Mouse (Mus musculus) liver, embryonic 11.5 days (tissue): Measurements from ENCODE around the gene Srxn1. TPM values are rescaled to one million over a fixed set of nuclear protein-coding genes. Genes with fewer than 3 reads are reported as not detected.
A peak's percentile ranks its signal among the peaks of the same experiment; 100 is the strongest.
"Not testable (repeated sequence)": the region's sequence is repeated elsewhere in the genome, so short reads cannot be mapped to it uniquely, and the experiment has no call there.

Experiments used
- ATAC-seq: fragments of 200-750 bp; cut with Nextera tagmentation; replicated peaks from 2 replicates; pipeline ENCODE4 v1.8.0; 2017; ENCODE audit warnings: moderate number of reproducible peaks, mild to moderate bottlenecking, moderate TSS enrichment, moderate library complexity; ENCODE audit not compliant: low FRiP score
- DNase-seq: peaks from one replicate; pipeline ENCODE4 v3.0.0-alpha.2; 2017; ENCODE audit warnings: low spot score
- H3K27ac ChIP-seq: fragments of 300-500 bp; sonication (generic); 2 replicates; pipeline ENCODE4 v1.5.1; 2014; ENCODE audit warnings: mild to moderate bottlenecking, low read depth, low read length, control low read depth
- H3K27me3 ChIP-seq: fragments of 300-500 bp; sonication (generic); replicated peaks from 2 replicates; pipeline ENCODE4 v1.6.1; 2014; ENCODE audit warnings: low read length, mixed read lengths; ENCODE audit not compliant: control insufficient read depth, insufficient read depth
- H3K36me3 ChIP-seq: fragments of 300-500 bp; sonication (generic); 2 replicates; pipeline ENCODE4 v1.6.1; 2014; ENCODE audit warnings: mild to moderate bottlenecking, low read length, moderate library complexity, mixed read lengths; ENCODE audit not compliant: control insufficient read depth, insufficient read depth
- H3K4me1 ChIP-seq: fragments of 300-500 bp; sonication (generic); replicated peaks from 2 replicates; pipeline ENCODE4 v1.6.1; 2014; ENCODE audit warnings: low read length, mixed read lengths; ENCODE audit not compliant: control insufficient read depth, insufficient read depth
- H3K4me2 ChIP-seq: fragments of 300-500 bp; sonication (generic); 2 replicates; pipeline ENCODE4 v1.6.1; 2014; ENCODE audit warnings: mild to moderate bottlenecking, control low read depth, moderate library complexity
- H3K4me3 ChIP-seq: fragments of 300-500 bp; sonication (generic); 2 replicates; pipeline ENCODE4 v1.5.1; 2014; ENCODE audit warnings: low read depth, low read length, control low read depth
- H3K9ac ChIP-seq: fragments of 300-500 bp; sonication (generic); 2 replicates; pipeline ENCODE4 v1.6.1; 2014; ENCODE audit warnings: low read depth, low read length, control low read depth
- H3K9me3 ChIP-seq: fragments of 300-500 bp; sonication (generic); 2 replicates; pipeline ENCODE4 v1.6.1; 2016; ENCODE audit warnings: low read length, inconsistent platforms, mixed read lengths; ENCODE audit not compliant: control insufficient read depth
- WGBS: fragments of 180-500 bp; shearing (Covaris S2); extraction: QIAGEN DNeasy Blood & Tissue Kit; methylation state at CpG from one replicate; pipeline ENCODE4 v1.1.7; 2014; 5-methylcytosine and 5-hydroxymethylcytosine counted together
- polyA plus RNA-seq: library from polyadenylated mRNA; unstranded; fragments of >200 nt; fragmentation: Nextera tagmentation; extraction: Ambion mirVana; gene quantifications from 2 replicates; pipeline ENCODE4 v1.2.1, GENCODE M21; 2014

Gene Srxn1
- polyA plus RNA-seq = 9.5 and 12.0 TPM in 2 replicates

- H3K36me3 ChIP-seq = 0 out of 2 replicates have a peak, but pooled peaks cover 2% of the 10 kb centered on the region
- peaks cover 6% of the 10 kb centered on the region for H3K4me1 ChIP-seq
- peak within 1 kb of the TSS; percentile 86 for H3K4me2 ChIP-seq
- 2% methylated on average over 83 of the region's 84 CpGs for WGBS
- peak within 1 kb of the TSS; percentile 74 for H3K4me3 ChIP-seq
- peaks cover 10% of the 10 kb centered on the region; the same call in 1 of the 2 replicates for H3K27me3 ChIP-seq
- peak within 1 kb of the TSS; percentile 87 for H3K9ac ChIP-seq
- peak within 1 kb of the TSS; percentile 48 for H3K27ac ChIP-seq
- H3K9me3 ChIP-seq = no peaks in the 10 kb centered on the region
- peak; percentile 92 for ATAC-seq
- DNase-seq = peak; percentile 81
Measured at GRCm38 (mm10) chr2:152105318-152106224, at the start of gene Srxn1. Gene Srxn1 (plus strand): TSS chr2:152105516.

DNA sequence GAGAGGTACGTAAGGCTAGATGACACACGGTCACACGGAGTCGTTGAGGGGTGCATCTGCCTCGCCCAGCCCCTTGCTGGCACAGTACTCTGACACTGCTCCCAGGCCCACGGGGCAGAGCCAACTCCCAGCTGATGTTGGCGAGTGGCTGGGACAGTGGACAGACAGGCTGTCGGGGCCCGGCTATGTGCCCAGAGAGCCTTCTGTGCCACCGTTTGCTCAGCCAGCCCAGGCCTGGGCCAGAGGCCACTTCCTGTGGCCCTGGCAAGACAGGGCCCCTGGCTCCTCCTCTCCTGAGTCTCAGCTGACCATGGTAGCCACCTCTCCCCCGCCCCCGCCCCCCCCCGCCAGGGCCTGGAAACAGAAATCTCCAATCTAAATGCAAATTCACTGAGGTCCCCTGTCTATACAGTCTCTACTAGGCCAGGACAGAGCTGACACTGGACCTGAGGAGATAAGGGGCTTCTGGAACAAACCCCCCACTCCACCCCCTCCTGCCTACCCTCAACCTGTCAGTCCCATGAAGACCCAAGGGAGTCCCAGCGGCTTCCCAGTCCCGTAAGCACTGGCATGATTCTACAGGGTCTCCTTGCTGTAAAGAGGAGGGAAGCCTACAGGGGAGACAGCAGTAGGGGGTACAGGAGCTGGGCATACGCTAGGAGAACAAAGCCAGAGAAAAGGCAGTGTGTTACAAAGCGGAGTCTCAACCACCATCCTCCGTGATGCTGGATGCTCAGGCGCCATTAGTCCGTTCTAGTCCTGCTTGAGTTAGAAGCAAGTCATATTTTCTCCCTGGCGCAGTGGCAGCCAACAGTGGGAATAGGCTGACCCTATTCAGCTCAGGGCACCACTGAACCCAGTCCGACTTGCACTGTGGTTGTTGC lies 48.7 kb upstream of the Srxn1 start:
- H3K36me3 ChIP-seq = no peaks in the 10 kb centered on the region
- peaks cover 45% of the 10 kb centered on the region for H3K27me3 ChIP-seq
- H3K9ac ChIP-seq = no peak overlapping the region
- 63% methylated on average over 22 of the region's 22 CpGs for WGBS
- H3K4me1 ChIP-seq = no peaks in the 10 kb centered on the region; the same call in 1 of the 2 replicates
- H3K4me2 ChIP-seq = no peak overlapping the region
- DNase-seq (no peak), ATAC-seq (no peak)
- no peak overlapping the region for H3K4me3 ChIP-seq
- H3K9me3 ChIP-seq = no peaks in the 10 kb centered on the region
- H3K27ac ChIP-seq = no peak overlapping the region

- H3K4me3 ChIP-seq = no peak overlapping the region
- WGBS = 72% methylated on average over 9 of the region's 9 CpGs
- DNase-seq (no peak), ATAC-seq (no peak)
- no peaks in the 10 kb centered on the region for H3K9me3 ChIP-seq
- no peaks in the 10 kb centered on the region; the same call in 1 of the 2 replicates for H3K4me1 ChIP-seq
- no peaks in the 10 kb centered on the region for H3K36me3 ChIP-seq
- H3K4me2 ChIP-seq = no peak overlapping the region
- H3K9ac ChIP-seq = no peak overlapping the region
- H3K27ac ChIP-seq = no peak overlapping the region
- peaks cover 40% of the 10 kb centered on the region for H3K27me3 ChIP-seq
Measured at GRCm38 (mm10) chr2:152057252-152057563, 48.1 kb upstream of the Srxn1 start.

DNA sequence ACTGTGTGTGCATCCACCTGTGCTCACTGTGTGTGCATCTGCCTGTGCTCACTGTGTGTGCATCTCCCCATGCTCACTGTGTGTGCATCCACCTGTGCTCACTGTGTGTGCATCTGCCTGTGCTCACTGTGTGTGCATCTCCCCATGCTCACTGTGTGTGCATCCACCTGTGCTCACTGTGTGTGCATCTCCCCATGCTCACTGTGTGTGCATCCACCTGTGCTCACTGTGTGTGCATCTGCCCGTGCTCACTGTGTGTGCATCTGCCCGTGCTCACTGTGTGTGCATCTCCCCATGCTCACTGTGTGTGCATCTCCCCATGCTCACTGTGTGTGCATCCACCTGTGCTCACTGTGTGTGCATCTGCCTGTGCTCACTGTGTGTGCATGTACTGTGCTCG lies 42.5 kb upstream of the Srxn1 start:
- not testable (repeated sequence) for H3K36me3 ChIP-seq, DNase-seq, H3K9ac ChIP-seq, H3K9me3 ChIP-seq, H3K27me3 ChIP-seq, H3K4me1 ChIP-seq, H3K4me3 ChIP-seq, H3K27ac ChIP-seq, ATAC-seq, H3K4me2 ChIP-seq
- 77% methylated on average over 3 of the region's 3 CpGs for WGBS

DNA sequence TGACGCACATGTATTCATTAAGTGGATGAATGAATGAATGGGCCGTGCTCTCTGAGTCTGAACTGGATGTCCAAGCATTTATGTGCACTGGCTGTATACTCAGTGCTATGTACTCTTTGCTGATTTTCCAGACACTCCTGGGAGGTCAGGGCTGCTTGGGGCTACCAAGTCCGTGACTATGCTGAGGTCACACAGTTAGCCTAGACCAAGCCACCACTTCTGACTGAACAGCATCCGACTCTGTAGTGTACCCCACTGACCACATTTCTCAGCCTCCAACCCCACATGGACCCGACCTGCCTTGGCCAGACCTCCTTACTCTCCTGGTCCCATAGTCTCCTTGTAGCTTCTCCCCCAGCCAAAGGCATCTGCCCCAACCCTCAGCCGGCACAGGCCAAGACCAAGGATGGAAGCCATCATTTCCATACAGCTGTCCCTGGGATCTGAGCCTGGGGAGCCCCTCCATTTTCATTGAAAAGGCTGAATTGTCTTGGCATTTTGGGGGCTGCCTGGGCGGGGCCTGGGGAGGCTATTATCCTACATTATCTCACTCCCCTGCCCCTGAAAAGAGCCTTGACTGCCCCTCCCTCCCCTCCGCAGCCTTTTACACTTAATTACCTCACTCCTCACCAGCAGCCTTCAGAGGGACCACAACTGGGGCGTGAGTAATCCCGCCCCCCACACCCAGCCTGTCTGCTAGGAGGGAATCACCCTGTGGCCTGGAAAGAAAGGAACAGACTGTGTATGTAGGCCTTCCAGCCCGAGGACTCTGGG lies 36.5 kb upstream of the Srxn1 start:
- H3K4me2 ChIP-seq = no peak overlapping the region
- DNase-seq (no peak), ATAC-seq (no peak)
- WGBS = 46% methylated on average over 11 of the region's 11 CpGs
- no peak overlapping the region for H3K27ac ChIP-seq
- H3K9me3 ChIP-seq = no peaks in the 10 kb centered on the region
- no peak overlapping the region for H3K9ac ChIP-seq
- H3K36me3 ChIP-seq = no peaks in the 10 kb centered on the region
- H3K4me1 ChIP-seq = no peaks in the 10 kb centered on the region
- no peak overlapping the region for H3K4me3 ChIP-seq
- peaks cover 5% of the 10 kb centered on the region for H3K27me3 ChIP-seq

- no peaks in the 10 kb centered on the region for H3K4me1 ChIP-seq
- H3K9me3 ChIP-seq = no peaks in the 10 kb centered on the region
- H3K4me3 ChIP-seq = no peak overlapping the region
- DNase-seq (no peak), ATAC-seq (no peak)
- peaks cover 10% of the 10 kb centered on the region for H3K27me3 ChIP-seq
- no peak overlapping the region for H3K9ac ChIP-seq
- H3K36me3 ChIP-seq = no peaks in the 10 kb centered on the region
- no peak overlapping the region for H3K27ac ChIP-seq
- no peak overlapping the region for H3K4me2 ChIP-seq
- WGBS = 67% methylated on average over 9 of the region's 9 CpGs
Measured at GRCm38 (mm10) chr2:152069434-152069786, 35.9 kb upstream of the Srxn1 start.

DNA sequence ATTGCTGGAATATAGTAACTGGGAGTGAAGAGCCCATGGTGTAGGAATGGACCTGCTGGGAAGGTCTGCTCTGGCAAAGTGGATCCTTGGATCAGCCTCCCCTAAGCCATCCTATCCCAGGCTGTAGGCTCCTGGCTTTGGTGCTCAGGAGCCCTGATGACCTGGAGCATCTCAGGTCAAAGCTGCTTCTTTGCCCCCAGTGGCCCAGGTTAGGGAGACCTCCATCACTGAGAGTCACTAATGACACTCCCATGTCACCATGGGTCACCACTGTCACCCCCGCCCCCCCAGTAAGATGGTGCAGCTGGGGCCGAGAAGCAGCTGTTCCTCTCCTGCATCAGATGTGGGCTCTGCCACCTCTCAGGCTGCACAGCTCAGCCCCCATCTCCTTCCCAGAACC lies 35.4 kb upstream of the Srxn1 start:
- Histone ChIP-seq H3K9me3 (no peaks in the 10 kb centered on the region), H3K4me2 (no peak overlapping the region), H3K36me3 (no peaks in the 10 kb centered on the region), H3K4me1 (no peaks in the 10 kb centered on the region), H3K4me3 (no peak overlapping the region), H3K27me3 (peaks cover 14% of the 10 kb centered on the region), H3K9ac (no peak overlapping the region), H3K27ac (no peak overlapping the region)
- DNase-seq = no peak
- ATAC-seq = no peak
- WGBS = 88% methylated on average over 2 of the region's 2 CpGs

DNA sequence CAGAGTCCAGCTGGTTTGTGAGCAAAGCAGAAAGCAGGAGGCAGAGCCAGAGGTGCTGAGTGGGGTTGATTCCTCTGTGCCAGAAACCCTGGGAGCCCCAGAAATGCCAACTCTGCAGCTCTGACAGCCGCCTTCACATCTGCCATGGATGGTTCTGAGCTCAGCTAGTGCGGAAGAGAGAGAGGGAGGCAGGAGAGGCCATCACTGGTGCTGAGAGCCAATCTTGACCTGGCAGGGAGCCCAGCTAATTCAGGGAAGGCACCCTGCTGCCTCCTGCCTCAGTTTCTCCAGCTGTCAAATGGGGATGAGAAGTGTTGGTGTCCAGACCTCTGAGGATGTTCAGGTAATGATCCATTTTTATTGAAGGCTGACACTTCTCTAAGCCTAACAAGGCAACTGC lies 30.8 kb upstream of the Srxn1 start:
- no peak for DNase-seq
- H3K4me2 ChIP-seq = no peak overlapping the region
- no peak overlapping the region for H3K27ac ChIP-seq
- WGBS = 74% methylated on average over 2 of the region's 2 CpGs
- H3K4me3 ChIP-seq = no peak overlapping the region
- no peak for ATAC-seq
- H3K27me3 ChIP-seq = peaks cover 50% of the 10 kb centered on the region
- no peak overlapping the region for H3K9ac ChIP-seq
- no peaks in the 10 kb centered on the region for H3K9me3 ChIP-seq
- no peaks in the 10 kb centered on the region for H3K4me1 ChIP-seq
- no peaks in the 10 kb centered on the region for H3K36me3 ChIP-seq
